Mouse (Mus musculus) heart, postnatal 36 days (tissue): Measurements from ENCODE around the gene Spin1. TPM values are rescaled to one million over a fixed set of nuclear protein-coding genes. Genes with fewer than 3 reads are reported as not detected.
"Not testable (repeated sequence)": the region's sequence is repeated elsewhere in the genome, so short reads cannot be mapped to it uniquely, and the experiment has no call there.

ENCODE experiments used
- DNase-seq, 2 experiments: peaks; one replicate each; pipeline ENCODE4 v3.0.0; 2021 to 2022
- intact Hi-C: fragments of 180-260 bp; cut with DNase I; formaldehyde crosslinking; loops from one replicate; pipeline ENCODE4 v1.15.1; 2025
- total RNA-seq, 2 experiments: library from RNA; stranded (reverse); gene quantifications; 2 replicates each; pipeline ENCODE4 v1.2.3; 2021

Gene Spin1
- 10 to 100 TPM; 32.6 TPM for total RNA-seq

DNA sequence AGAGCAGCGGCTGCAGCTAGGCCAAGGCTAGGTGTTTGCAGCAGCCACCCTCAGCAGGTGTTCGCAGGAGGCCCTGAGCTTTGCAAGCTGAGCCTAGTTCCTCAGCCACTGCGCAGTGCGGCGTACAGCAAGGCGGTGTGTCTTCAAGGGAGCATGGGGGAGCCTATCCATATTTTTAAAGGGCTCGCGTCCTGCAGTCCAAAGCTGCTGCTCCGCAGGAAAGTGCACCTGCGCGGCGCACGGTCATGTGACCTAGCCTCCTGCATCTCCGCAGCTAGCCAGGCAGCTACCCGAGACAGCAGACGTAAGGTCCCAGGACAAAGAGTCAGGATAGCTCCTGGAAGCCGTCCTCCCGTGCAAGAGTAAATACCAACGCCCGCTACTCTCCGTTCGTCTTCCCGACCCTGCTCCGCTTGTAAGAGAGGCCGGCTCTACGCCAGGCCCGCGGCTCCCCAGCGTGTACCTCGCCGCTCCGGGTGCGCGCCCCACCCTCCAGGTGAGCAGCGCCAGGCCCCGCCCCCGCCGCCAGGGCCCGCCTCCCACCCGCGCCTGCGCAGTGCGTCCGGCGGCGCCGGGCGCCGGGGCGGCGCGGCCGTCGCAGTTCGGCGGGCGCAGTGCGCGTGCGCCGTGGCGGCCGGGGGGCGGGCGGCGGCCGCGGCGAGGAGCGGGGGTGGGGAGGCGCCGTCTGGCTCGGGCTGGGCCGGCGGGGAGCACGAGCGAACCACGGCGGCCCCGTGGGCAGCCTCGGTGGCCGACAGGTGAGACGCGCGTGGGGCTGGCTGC is at the start of gene Spin1:
TSS of gene Spin1 (plus strand) at position 648 of the 783 bp plus-strand sequence.
- intact Hi-C loops, result loop anchor here (5.0 kb wide), 2 partner anchors 148 to 317 kb away; no protein-coding TSS in a partner anchor
- DNase-seq, result peak; percentile 89 to 92

DNA sequence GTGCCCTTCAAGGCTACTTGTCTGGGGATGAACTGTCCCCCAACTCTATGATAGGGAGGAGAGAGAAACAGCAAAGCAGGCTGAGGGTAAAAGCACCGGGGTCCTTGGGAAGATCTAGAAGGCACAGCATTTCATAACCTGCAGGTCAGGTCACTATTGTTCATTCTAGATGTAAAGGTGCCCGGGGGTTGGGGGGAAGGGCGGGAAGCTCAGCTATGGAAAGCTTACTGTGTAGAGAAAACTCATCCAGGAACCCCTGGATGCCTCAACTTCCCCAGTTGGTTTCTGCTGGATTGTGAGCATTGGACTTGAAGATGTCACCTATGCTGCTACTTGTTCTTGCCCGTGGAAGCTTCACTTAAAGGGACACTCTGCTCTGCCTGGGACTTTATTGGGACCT is 49.7 kb upstream of the Spin1 start:
- intact Hi-C loops, result no loop called here
- no peak for DNase-seq

DNA sequence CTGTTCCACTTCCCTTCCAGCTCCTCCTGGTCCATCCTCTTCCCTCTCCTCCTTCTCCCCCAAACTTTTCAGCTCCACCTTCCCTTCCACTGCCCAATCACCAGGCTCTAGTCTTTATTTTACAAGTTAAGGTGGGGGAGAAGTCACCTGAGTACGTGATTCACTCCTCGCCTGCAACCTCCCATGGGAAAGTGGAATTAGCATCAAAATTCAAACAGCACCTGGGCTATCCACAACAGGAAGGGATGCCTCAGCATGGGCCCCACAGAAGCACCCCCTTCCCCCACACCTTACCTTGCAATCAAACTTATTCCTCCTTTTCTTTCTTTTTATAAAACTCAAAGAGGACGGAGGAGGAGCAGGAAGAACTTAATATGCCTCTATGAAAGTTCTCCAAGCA is 48.3 kb upstream of the Spin1 start:
- no peak for DNase-seq
- intact Hi-C loops, result no loop called here

DNA sequence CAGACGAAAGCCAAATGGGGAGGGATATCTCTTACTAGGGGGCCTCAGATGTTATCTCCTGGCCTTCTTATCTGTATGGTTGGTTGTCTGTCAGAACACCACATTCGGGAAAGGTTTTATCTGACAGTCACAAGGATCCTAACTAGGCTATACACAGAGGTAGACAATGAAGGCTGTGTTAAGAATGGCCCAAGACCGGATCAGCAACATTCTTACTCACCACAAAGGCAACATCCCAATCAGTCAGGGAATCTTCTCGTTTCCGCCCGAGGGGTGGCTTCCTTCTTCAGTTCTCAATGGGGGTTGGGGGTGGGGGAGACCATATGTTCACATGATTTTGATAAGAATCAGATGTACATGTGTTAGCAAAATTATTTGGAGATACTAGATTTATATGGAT is 37.7 kb upstream of the Spin1 start:
- intact Hi-C loops, result no loop called here
- DNase-seq, result no peak

DNA sequence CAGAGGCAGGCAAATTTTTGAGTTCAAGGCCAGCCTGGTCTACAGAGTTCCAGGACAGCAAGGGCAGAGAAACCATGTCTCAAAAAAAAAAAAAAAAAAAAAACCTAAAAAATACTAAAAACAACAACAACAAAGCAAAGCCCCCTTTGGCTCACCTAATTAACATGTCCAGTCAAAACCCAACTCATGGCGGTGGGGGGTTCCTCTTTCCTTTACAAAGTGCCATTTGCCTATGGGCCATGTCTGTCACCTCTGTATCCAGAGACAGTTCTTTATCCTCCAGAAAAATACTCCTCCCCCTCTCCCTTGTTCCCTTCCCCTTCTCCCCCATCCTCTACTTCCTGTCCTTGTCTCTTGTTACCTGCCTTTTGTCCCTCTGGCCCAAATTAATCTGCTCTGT is 37.0 kb upstream of the Spin1 start:
- no peak for DNase-seq
- intact Hi-C loops, result no loop called here

DNA sequence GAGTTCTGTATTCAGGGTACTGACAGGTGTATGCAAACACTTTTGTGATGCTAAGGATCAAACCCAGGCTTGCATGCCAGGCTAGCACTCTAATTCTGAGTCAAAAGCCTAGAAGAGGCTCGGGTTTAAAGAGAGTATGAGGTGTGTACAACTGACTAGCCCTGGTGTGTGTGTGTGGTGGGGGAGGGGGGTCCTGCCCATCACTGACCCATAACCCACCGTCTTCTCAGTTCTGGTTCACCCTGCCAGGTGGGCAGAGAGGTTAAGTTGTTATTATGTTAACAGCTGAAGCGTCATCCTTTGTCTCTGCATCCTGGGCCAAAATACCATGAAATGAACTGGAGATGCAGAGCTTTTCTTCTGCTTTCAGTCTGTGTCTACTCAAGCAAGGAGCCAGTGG is 36.3 kb upstream of the Spin1 start:
- intact Hi-C loops, result no loop called here
- no peak for DNase-seq

DNA sequence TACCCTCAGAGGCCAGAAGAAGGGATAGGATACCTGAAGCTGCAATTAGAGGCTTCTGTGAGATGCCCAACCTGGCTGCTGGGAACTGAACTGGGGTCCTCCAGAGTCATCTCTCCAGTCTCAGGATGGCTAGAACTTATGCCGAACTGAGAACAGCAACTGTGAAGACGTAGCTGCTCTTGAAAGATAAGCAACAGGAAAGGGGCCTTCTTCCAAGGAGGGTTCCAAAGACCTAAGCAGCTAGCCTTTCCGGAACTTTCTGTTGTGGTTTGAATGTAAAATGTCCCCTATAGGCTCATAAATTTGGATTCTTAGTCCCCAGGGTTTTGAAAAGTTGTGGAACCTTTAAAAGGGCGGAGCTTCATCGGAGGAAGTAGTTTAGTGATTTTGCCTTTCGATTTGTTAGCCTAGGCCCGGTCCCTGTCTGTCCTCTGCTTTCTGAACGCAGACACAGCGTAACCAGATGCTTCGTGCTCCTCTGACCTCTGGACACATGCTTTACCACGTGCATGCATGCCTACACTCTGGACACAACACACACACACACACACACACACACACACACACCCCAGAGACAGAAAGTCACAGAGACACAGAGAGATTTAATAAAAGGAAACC is 29.5 kb upstream of the Spin1 start:
- intact Hi-C loops, result no loop called here
- DNase-seq, result peak in 1 of 2 experiments; percentile 22

DNA sequence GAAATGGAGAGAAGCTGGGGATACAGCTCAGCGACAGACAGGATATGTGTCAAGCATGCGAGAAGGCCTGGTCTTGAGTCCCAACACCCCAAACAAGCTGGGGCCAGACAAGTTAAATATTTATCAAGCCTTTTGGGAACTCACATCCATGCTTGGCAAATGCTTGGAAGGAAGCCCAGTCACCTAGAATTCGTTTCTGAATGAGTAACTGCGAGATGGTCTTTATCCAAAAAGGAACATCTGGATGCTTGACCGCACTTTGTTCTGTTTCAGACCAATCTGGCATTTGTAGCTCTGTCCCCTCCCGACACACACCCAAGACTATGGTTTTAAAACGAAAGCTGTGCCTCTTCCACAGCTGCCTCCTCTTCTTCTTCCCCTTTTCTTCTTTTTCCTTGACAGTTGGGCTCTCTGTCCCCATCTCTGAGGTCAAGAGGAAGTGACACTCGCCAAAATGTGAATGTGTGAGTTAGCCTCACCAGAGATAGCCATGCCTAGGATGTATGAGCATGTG is 28.9 kb upstream of the Spin1 start:
- intact Hi-C loops, result no loop called here

DNA sequence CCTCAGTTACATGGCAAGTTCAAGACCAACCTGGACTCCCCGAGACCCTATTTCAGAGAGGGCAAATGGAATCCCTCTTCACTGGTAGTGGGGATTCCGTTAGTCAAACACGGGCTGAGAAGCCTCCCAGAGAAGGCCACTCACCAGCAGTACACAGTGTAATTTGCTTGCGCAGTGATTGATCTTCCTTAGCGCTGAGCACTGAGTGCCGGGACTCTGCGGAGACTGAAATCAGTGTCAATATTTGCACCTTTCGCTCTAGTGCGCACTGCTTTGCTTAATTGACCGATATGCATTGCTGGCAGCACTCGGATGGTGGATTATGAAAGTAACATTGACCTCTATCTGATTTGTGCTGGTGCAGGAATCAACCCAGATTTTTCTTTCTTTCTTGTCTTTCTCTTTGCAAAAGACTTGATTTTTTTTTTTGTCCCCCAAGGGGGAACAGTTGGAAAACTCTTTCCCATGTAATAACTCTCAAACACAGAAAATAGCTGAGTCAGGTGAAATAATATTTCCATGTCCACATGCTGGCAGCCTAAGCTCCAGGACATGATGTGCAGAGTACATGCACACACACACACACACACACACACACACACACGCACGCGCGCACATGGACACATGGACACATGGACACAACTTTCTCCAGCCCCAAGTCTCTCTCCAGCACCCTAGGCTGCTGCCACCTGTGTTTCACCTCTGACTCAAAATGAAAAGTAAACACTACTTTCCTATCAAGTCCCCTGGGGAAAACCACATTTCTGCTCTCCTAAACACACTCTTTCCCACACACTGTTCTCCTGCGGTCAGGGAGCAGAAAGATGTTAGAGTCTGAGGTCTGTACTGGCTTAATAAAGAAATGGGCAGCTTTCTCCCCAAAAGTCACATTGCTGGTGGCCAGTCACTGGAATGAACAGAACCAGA is 27.5 kb upstream of the Spin1 start:
- DNase-seq, result no peak
- intact Hi-C loops, result no loop called here

More for the DNA sequence above, 28.9 kb upstream of the Spin1 start:
- DNase-seq, result peak in 1 of 2 experiments; percentile 25

DNA sequence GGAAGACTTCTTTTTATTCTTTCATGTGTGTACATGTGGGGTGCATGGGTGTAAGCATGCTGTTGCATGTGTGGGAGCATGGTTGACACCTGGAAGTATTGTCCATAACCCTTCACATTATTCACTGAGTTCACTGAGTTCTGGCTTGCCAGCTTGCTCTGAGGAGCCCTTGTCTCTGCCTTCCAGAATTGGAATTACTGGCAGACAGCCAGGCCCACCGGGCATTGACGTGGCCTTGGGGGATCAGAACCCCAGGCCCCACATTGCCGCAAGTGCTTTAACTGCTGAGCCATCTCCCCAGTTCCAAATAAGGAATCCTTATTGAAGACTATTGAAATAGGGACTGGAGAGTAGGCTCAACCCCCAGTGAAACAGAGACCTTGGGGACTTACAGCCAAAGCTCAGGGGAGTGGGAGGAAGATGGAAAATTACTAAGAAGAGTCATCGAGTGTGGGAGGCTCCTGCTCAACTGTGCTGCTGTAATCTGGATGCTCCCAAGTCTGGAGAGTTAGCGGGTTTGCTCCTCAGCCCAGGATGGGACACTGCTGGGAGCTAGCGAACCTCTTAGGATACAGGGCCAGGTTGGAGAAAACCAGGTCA is 26.5 kb upstream of the Spin1 start:
- intact Hi-C loops, result no loop called here
- no peak for DNase-seq

DNA sequence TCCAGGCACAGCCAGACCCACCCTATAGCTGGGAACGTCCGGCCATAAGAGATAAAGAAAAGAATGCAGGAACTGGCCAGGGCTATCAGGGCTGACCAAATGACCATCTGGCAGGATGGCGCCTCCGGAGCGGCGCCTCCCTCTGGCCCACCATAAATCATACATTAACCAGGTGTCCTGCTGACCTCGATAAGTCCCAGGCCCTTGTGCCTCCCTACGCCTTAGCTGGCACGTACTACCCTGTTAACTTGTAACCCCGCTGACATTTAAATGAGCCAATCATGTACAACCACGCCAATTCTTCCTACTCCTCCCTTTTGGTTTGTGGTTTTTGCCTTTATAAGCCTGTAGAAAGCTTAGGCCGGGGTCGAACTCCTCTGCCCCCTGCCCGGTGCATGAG is 24.5 kb upstream of the Spin1 start:
- DNase-seq, intact Hi-C loops: not testable (repeated sequence)

DNA sequence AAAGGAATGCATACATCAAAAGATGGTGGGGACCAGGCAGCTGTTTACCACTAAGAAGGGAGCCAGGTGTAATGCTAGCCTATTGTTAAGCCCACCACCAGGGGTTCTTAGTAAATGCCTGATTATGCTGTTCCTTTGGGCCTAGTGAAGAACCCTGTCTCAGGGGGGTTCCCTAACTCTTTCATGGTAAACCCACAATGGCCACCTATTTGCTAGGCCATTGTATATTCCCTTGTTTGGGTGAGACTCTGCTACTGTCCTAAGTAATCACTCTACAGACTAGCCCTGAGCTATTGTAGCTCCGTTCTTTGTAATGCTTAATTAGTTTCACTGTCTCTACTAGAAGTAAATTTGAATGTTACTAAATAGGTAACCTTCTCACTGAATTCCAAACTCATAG is 22.1 kb upstream of the Spin1 start:
- intact Hi-C loops, result loop anchor here (1.0 kb wide), 1 partner anchor 33 kb away; no protein-coding TSS in a partner anchor
- DNase-seq, result not testable (repeated sequence)

DNA sequence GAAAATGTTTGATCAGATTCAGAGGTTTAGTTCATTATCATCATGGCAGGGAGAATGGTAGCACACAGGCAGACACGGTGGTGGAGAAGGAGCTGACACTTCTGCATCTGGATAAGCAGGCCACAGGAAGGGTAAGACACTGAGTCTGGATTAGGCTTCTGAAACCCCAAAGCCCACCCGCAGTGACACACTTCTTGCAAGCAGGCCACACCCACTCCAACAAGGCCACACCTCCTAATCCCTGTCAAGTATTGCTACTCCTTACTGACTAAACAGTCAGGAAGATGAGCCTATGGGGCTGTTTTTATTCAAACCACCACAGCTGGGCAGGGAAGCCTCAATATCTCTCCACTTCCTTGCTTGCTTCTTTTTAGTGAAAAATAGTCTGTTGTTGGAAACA is 19.9 kb upstream of the Spin1 start:
- intact Hi-C loops, result no loop called here
- DNase-seq, result no peak

DNA sequence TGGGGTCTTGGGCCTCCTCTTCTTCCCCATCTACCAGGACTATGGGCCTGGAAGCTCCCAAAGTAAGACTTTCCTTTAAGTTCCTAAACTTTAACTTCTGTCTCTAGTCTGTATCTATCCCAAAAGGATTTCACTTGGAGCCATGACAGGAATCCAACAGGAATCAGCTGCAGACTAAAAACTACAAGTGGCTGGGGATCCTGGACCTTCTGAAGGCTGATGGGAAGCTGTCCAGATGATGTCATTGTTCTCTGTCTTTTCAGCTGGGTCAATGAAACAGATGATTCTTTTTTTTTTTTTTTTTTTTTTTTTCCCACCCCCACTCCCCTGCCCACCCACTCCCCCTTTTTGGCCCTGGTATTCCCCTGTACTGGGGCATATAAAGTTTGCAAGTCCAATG is 16.4 kb upstream of the Spin1 start:
- peak in 1 of 2 experiments; percentile 12 for DNase-seq
- intact Hi-C loops, result no loop called here

DNA sequence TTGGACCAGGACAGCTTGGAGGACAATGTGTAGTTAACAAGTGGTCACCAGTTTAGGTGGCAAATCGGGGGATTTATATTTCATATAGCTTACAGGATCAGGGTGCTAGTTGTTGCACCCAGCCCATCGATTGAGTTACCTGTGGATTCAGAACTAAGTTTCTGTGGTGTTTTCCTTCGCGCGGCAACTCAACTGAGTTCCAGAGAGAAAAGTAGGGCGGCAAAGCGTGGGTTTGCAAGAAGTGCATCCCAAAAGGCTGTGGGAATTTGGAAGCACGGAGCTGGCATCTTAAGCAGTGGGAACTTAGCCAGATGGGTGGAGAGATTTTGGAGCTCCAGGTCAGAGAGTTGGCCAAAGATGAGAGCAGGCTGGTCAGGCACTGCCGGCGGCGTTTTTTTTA is 14.7 kb upstream of the Spin1 start:
- no peak for DNase-seq

DNA sequence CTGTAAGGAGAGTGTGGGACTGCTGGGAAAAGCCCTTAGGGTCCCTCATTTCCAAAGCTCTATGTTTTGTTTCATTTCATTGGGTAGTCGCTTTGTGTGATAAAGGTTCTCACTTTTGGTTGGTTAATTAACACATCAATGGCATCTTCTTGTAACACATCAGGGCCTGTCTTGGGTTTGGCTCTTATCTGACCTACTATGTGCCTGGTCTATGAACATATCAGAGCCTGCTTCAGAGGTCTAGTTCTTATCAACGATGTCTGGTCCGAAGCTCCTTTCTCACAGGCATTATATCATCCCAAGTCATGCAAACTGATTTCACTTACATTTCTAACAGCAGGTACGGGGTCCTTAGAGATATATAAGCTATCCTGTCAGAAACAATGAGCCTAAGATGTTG is 13.4 kb upstream of the Spin1 start:
- intact Hi-C loops, result no loop called here
- DNase-seq, result no peak

More for the DNA sequence above, 14.7 kb upstream of the Spin1 start:
- intact Hi-C loops, result no loop called here

DNA sequence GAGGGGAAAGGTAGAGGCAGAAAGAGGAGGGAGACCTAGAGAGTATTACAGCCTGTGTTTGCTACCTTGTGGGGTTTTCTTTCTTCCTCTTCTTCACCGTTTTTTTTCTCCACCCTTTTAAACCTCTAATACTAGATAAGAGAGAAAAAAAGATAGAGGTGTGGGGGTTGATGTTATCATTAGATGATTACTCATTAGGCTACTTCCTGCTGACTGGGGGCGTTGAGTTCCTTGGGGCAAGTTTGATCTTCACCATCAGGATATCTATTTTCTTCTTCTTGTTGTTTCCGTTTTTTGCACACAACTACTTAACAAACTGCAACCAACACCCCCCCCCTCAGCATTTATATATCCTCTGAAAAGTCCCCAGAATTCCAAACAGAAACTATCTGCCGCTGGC is 12.5 kb upstream of the Spin1 start:
- intact Hi-C loops, result no loop called here

DNA sequence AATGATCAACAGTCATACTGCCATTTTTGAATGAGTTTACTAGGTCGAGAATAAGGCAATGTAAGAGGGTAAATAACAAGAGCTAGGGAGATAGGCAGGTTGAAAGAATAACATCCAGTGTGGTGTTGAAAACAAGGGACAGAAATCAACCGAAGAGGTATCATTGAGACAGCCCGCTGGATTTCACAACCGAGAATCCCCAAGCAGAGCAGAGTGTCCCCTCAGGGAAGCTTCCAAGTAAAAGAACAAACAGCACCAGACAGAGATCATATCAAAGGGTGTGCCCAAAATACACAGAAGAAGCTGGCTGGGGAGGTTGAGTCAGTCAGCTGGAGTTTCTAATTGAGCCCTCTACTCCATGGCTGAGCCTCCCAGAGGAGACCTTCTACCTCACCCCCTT is 11.6 kb upstream of the Spin1 start:
- DNase-seq, result no peak
- intact Hi-C loops, result no loop called here

More for the DNA sequence above, 12.5 kb upstream of the Spin1 start:
- no peak for DNase-seq

DNA sequence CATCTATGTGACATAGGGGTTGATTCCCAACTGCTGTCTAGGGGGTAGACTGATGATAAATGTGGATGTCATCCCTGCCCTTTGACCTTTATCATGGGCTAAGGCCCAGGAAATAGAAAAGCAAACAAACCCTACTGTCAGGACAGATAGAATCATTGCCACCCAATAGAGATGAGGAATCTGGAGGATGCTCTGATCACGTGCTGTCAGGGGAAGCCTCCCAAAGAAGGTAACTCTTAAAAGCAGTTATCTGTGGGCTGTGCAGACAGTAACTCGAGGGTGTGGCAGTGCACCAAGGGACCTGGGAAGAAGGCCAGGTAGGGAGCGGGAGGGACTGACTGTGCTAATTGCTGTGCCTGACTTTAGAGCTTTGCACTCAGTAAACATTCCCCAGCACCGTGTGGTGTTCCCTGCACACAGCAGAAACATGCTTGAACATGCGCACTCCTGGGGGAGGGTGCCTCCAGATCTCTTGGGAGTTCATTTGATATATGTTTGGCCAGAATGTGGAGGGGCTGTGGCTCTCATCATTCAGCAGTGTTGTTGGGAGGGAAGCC is 10.5 kb upstream of the Spin1 start:
- intact Hi-C loops, result no loop called here
- DNase-seq, result no peak

DNA sequence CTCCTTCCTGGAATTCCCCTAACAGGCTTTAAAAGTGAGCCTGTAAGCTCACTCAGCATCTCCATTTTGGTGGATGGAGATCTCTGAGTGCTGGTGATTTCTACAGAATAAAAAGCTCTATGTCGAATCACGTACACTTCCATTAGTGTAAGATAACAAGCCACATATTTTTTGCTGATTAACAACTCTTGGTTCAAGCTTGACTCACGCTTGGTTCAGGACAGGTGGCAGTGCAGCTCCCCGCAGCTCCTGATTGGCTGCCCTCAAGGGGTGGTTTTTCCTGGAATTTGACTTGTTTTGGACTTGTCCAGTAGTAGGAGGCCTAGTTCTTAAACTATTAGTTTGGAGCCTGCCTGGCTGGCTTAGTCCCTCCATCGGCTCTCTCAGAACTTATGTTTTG is 7.2 kb upstream of the Spin1 start:
- intact Hi-C loops, result no loop called here
- no peak for DNase-seq
